Mouse (Mus musculus): ENCODE data around the gene Emp3.

DNA sequence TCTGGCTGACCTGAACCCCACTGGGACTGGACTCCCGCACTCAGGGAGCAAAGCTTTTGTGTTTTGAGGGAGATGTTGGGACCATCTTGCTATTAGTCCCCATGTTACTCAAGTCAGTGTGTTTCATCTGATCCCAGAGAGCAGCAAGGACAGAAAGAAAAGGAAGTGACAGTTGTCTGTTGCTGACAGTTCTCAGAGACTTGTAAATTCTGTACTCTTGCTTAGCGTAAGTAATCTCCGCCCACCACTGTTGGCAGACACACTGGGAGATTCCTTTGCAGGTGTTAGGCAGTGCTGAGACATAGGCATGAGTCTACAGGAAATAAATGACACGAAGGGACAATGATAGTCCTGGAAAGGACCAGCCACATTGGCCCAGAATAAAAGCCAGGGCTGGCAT is 35.4 kb upstream of the Emp3 start:
- TF ChIP-seq CTCF (IDR thresholded peaks at IDR 0.05; ENCODE audit: insufficient read depth, low read length) (no peak), POLR2A (IDR thresholded peaks at IDR 0.05; ENCODE audit: borderline replicate concordance, extremely low read depth, low read depth, low read length) (no peak)

All from lung, adult 2 months (tissue).